Mouse (Mus musculus) kidney, adult 11 months (tissue): ENCODE results near the gene Klhdc1.

ENCODE experiments used
- DNase-seq: peaks from one replicate; pipeline ENCODE4 v3.0.0; 2022

Gene Klhdc1

GRCm38 (mm10) chr12:69229251-69229650, 11.7 kb upstream of the Klhdc1 start:
- no peak for DNase-seq

GRCm38 (mm10) chr12:69235782-69236181, 5.2 kb upstream of the Klhdc1 start:
- DNase-seq, result no peak

- DNase-seq, result no peak
Observed at GRCm38 (mm10) chr12:69238284-69238683, 2.7 kb upstream of the Klhdc1 start.

GRCm38 (mm10) chr12:69241405-69241770, 412 bp downstream of the Klhdc1 start:
- DNase-seq, result no peak

GRCm38 (mm10) chr12:69241771-69242431, 925 bp downstream of the Klhdc1 start:
- DNase-seq, result peak; percentile 47

- no peak for DNase-seq
Observed at GRCm38 (mm10) chr12:69249766-69250165, 8.8 kb downstream of the Klhdc1 start.

GRCm38 (mm10) chr12:69250756-69251155, 9.8 kb downstream of the Klhdc1 start:
- no peak for DNase-seq

GRCm38 (mm10) chr12:69253806-69254205, 12.8 kb downstream of the Klhdc1 start:
- no peak for DNase-seq

- no peak for DNase-seq
Observed at GRCm38 (mm10) chr12:69257836-69258235, 16.9 kb downstream of the Klhdc1 start.

GRCm38 (mm10) chr12:69262251-69262650, 21.3 kb downstream of the Klhdc1 start:
- DNase-seq, result no peak

- no peak for DNase-seq
Observed at GRCm38 (mm10) chr12:69265031-69265430, 24.1 kb downstream of the Klhdc1 start.

- no peak for DNase-seq
Observed at GRCm38 (mm10) chr12:69267956-69268632, 27.1 kb downstream of the Klhdc1 start.

- DNase-seq, result no peak
Observed at GRCm38 (mm10) chr12:69268956-69269355, 28.0 kb downstream of the Klhdc1 start.

GRCm38 (mm10) chr12:69279931-69280469, 39.0 kb downstream of the Klhdc1 start:
- DNase-seq, result no peak

- no peak for DNase-seq
Observed at GRCm38 (mm10) chr12:69280915-69281314, 39.9 kb downstream of the Klhdc1 start.

GRCm38 (mm10) chr12:69283146-69283545, 42.2 kb downstream of the Klhdc1 start:
- no peak for DNase-seq

- no peak for DNase-seq
Observed at GRCm38 (mm10) chr12:69287535-69287934, 46.6 kb downstream of the Klhdc1 start.

- DNase-seq, result no peak
Observed at GRCm38 (mm10) chr12:69288699-69289098, 47.7 kb downstream of the Klhdc1 start.

GRCm38 (mm10) chr12:69292401-69292800, 51.4 kb downstream of the Klhdc1 start:
- no peak for DNase-seq

- DNase-seq, result no peak
Observed at GRCm38 (mm10) chr12:69293815-69294214, 52.8 kb downstream of the Klhdc1 start.

- no peak for DNase-seq
Observed at GRCm38 (mm10) chr12:69294936-69295335, 54.0 kb downstream of the Klhdc1 start.

- DNase-seq, result no peak
Observed at GRCm38 (mm10) chr12:69295651-69296050, 54.7 kb downstream of the Klhdc1 start.

GRCm38 (mm10) chr12:69296511-69297410, 55.8 kb downstream of the Klhdc1 start, which contains the start of gene Klhdc2:
Gene Klhdc2 (plus strand): TSS chr12:69296681.
- DNase-seq, result peak; percentile 88
